Mouse (Mus musculus): ENCODE measurements around the gene Ssr2. TPM values are rescaled to one million over a fixed set of nuclear protein-coding genes. Genes with fewer than 3 reads are reported as not detected.
A peak's percentile ranks its signal among the peaks of the same experiment; 100 is the strongest.

Ssr2 gene
- polyA plus RNA-seq, 1 experiment from 2014 or later: 127 TPM

DNA sequence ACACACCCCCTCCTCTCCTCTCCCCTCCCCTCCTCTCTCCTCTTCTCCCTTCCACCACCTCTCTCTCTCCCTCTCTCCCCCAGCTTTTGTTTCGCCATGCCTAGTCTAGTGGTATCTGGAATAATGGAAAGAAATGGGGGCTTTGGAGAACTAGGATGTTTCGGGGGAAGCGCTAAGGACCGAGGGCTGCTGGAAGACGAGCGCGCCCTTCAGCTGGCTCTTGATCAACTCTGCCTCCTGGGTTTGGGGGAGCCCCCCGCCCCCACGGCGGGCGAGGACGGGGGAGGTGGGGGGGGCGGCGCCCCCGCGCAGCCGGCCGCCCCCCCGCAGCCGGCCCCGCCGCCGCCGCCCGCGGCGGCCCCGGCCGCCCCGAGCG lies 43.4 kb upstream of the Ssr2 start, which contains the start of gene Mex3a:
TSS of gene Mex3a (plus strand) at position 97 of the 376 bp plus-strand sequence.
- Histone ChIP-seq H3K27ac (ENCODE audit: low read depth, low read length) (peak within 1 kb of the TSS; percentile 98), H3K4me1 (ENCODE audit: control insufficient read depth, insufficient read depth, low read length) (peaks cover 60% of the 10 kb centered on the region), H3K27me3 (ENCODE audit: control insufficient read depth, insufficient read depth, low read length) (no peaks in the 10 kb centered on the region), H3K9ac (replicated peaks; ENCODE audit: low read depth, low read length) (peak within 1 kb of the TSS; percentile 99), H3K9me3 (ENCODE audit: control insufficient read depth, low read length) (no peaks in the 10 kb centered on the region), H3K4me2 (ENCODE audit: low read depth, low read length) (peak within 1 kb of the TSS; percentile 77), H3K36me3 (ENCODE audit: control insufficient read depth, insufficient read depth, low read length) (peaks cover 16% of the 10 kb centered on the region), H3K4me3 (ENCODE audit: low read depth, low read length) (peak within 1 kb of the TSS; percentile 96)
- 0% methylated on average over 9 of the region's 31 CpGs for WGBS
- no peak for ATAC-seq (ENCODE audit: low read depth)

DNA sequence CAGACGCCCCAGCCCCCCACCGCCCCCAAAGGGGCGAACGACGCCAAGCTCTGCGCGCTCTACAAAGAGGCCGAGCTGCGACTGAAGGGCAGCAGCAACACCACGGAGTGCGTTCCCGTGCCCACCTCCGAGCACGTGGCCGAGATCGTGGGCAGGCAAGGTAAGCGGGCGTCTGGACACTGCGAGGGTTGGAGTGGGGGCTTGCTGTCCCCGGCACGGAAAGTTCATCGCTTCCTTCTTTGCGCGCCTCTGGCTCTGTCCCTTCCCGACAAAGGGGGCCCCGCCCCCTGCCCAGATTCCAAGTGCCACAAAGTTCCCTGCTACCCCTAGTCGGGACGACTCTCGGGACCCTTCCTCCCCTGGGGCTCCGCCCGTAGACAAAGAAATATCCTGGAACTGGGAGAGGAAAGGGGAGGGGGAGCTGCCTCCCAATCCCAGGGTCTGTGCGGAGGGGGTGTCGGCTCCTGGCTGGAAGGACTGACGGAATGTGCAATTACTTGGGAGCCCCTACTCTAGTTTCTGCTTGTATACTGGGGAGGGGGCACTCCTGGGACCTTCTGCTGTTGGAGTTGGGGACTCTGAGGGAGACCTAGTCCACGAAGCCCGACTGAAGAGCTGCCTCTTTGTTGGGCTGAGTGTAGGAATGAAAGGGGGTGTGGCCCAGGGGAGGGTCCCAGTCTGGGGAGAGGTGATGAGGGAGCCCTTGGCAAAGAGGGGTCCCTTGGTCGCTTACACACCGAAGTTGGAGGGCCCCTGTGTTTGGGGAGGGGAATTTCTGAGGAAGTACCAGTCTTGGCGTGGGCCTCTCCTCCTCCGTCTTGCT lies 42.8 kb upstream of the Ssr2 start:
- Histone ChIP-seq H3K27ac (ENCODE audit: low read depth, low read length) (peak overlapping the region; percentile 98), H3K9ac (replicated peaks; ENCODE audit: low read depth, low read length) (peak overlapping the region; percentile 99), H3K4me1 (ENCODE audit: control insufficient read depth, insufficient read depth, low read length) (peaks cover 60% of the 10 kb centered on the region), H3K4me3 (ENCODE audit: low read depth, low read length) (peak overlapping the region; percentile 96), H3K36me3 (ENCODE audit: control insufficient read depth, insufficient read depth, low read length) (peaks cover 22% of the 10 kb centered on the region), H3K9me3 (ENCODE audit: control insufficient read depth, low read length) (no peaks in the 10 kb centered on the region), H3K4me2 (ENCODE audit: low read depth, low read length) (peak overlapping the region; percentile 77), H3K27me3 (ENCODE audit: control insufficient read depth, insufficient read depth, low read length) (no peaks in the 10 kb centered on the region)
- under 1% methylated on average over 33 of the region's 40 CpGs for WGBS
- ATAC-seq (ENCODE audit: low read depth): peak; percentile 26

DNA sequence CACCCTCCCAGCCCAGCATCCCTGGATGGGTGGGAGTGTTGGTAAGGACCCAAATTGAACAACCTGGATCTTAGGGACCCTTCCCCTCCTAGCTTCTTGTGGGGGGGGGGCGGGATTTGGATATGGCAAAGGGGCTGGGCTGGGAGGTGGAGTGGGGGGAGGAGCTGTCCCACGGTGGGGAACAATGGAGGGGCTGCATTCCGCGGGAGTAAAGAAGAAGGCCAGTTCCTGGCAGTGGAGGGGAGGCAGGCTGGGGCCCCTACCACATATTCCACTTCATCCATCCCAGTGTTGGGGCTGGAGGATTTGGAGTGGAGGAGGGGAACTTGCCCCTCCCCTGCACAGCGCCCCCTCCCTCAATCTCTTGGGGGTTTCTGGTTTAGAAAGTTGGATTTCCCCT lies 42.0 kb upstream of the Ssr2 start:
- no peaks in the 10 kb centered on the region for H3K9me3 ChIP-seq (ENCODE audit: control insufficient read depth, low read length)
- no peaks in the 10 kb centered on the region for H3K27me3 ChIP-seq (ENCODE audit: control insufficient read depth, insufficient read depth, low read length)
- peak; percentile 0; the same call in 1 of the 2 replicates for ATAC-seq (ENCODE audit: low read depth)
- H3K27ac ChIP-seq (ENCODE audit: low read depth, low read length): peak overlapping the region; percentile 98
- peaks cover 62% of the 10 kb centered on the region for H3K4me1 ChIP-seq (ENCODE audit: control insufficient read depth, insufficient read depth, low read length)
- WGBS: 3% methylated on average over 5 of the region's 5 CpGs
- peak overlapping the region; percentile 77 for H3K4me2 ChIP-seq (ENCODE audit: low read depth, low read length)
- H3K4me3 ChIP-seq (ENCODE audit: low read depth, low read length): peak overlapping the region; percentile 96
- H3K36me3 ChIP-seq (ENCODE audit: control insufficient read depth, insufficient read depth, low read length): peaks cover 30% of the 10 kb centered on the region
- H3K9ac ChIP-seq (replicated peaks; ENCODE audit: low read depth, low read length): peak overlapping the region; percentile 99

DNA sequence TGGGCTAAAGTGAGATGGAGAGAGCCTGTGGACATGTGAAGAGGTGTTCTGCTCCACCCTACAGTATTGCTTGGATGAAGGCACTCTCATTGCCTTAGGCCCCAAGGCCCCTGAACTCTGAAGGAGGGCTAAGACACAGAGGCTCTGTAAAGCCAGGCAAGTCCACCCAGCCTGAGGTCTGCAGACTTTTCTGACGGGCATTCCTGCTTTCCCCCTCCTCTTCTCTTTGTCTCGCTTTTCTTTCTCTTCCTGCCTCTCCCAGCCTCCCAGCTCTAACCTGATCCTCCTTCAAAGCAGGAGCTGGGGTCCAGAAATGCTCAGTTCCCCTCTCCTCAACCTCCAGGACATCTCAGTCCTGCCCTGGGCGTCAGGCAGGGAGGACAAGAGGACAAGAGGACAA lies 40.7 kb upstream of the Ssr2 start:
- Histone ChIP-seq H3K27me3 (ENCODE audit: control insufficient read depth, insufficient read depth, low read length) (no peaks in the 10 kb centered on the region), H3K9ac (replicated peaks; ENCODE audit: low read depth, low read length) (peak overlapping the region; percentile 99), H3K4me1 (ENCODE audit: control insufficient read depth, insufficient read depth, low read length) (peaks cover 55% of the 10 kb centered on the region), H3K27ac (ENCODE audit: low read depth, low read length) (no peak overlapping the region), H3K4me2 (ENCODE audit: low read depth, low read length) (peak overlapping the region; percentile 77), H3K9me3 (ENCODE audit: control insufficient read depth, low read length) (no peaks in the 10 kb centered on the region), H3K36me3 (ENCODE audit: control insufficient read depth, insufficient read depth, low read length) (peaks cover 37% of the 10 kb centered on the region), H3K4me3 (ENCODE audit: low read depth, low read length) (peak overlapping the region; percentile 96)
- no peak for ATAC-seq (ENCODE audit: low read depth)
- WGBS: 15% methylated on average over 3 of the region's 3 CpGs

DNA sequence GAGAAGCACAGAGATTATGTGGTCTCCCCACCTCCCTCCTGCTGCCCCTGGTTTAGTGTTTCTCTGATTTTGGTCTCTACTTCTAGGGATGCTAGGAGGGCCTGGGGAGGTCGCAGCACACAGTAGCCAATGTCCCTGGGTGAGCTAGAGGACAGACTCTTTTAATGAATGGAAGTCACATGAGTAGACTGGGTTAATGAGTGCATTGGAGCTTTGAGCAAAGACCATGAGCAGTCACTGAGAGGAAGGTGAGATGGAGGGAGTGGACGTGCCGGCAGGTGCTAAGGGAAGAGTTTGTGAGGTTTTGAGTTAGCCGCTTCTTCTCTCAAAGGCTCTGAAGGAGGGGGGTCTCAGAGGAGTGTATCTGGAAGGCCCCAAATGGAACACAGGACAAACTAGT lies 40.1 kb upstream of the Ssr2 start:
- Histone ChIP-seq H3K4me3 (ENCODE audit: low read depth, low read length) (peak overlapping the region; percentile 96), H3K27me3 (ENCODE audit: control insufficient read depth, insufficient read depth, low read length) (no peaks in the 10 kb centered on the region), H3K27ac (ENCODE audit: low read depth, low read length) (no peak overlapping the region), H3K9ac (replicated peaks; ENCODE audit: low read depth, low read length) (peak overlapping the region; percentile 99), H3K4me2 (ENCODE audit: low read depth, low read length) (peak overlapping the region; percentile 77), H3K9me3 (ENCODE audit: control insufficient read depth, low read length) (no peaks in the 10 kb centered on the region), H3K36me3 (ENCODE audit: control insufficient read depth, insufficient read depth, low read length) (peaks cover 39% of the 10 kb centered on the region), H3K4me1 (ENCODE audit: control insufficient read depth, insufficient read depth, low read length) (peaks cover 50% of the 10 kb centered on the region)
- no peak for ATAC-seq (ENCODE audit: low read depth)
- WGBS: 44% methylated on average over 4 of the region's 4 CpGs

DNA sequence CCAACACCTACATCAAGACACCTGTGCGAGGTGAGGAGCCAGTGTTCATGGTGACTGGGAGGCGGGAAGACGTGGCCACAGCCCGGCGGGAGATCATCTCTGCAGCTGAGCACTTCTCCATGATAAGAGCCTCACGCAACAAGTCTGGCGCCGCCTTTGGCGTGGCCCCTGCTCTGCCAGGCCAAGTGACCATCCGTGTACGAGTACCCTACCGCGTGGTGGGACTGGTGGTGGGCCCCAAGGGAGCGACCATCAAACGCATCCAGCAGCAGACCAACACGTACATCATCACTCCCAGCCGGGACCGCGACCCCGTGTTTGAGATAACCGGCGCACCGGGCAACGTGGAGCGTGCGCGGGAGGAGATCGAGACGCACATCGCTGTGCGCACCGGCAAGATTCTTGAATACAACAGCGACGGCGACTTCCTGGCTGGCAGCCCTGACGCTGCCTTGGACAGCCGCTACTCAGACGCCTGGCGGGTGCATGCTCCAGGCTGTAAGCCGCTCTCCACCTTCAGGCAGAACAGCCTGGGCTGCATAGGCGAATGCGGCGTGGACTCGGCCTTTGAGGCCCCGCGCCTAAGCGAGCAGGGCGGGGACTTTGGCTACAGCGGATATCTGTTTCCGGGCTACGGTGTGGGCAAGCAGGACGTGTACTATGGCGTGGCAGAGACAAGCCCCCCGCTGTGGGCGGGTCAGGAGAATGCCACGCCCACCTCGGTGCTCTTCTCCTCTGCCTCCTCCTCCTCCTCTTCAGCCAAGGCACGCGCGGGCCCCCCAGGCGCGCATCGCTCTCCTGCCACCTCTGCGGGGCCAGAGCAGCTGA lies 39.4 kb upstream of the Ssr2 start:
- no peak for ATAC-seq (ENCODE audit: low read depth)
- Histone ChIP-seq H3K27ac (ENCODE audit: low read depth, low read length) (no peak overlapping the region), H3K9me3 (ENCODE audit: control insufficient read depth, low read length) (no peaks in the 10 kb centered on the region), H3K9ac (replicated peaks; ENCODE audit: low read depth, low read length) (peak overlapping the region; percentile 39; the same call in 1 of the 2 replicates), H3K4me2 (ENCODE audit: low read depth, low read length) (peak overlapping the region; percentile 77), H3K36me3 (ENCODE audit: control insufficient read depth, insufficient read depth, low read length) (peaks cover 43% of the 10 kb centered on the region), H3K4me3 (ENCODE audit: low read depth, low read length) (peak overlapping the region; percentile 96), H3K4me1 (ENCODE audit: control insufficient read depth, insufficient read depth, low read length) (peaks cover 48% of the 10 kb centered on the region), H3K27me3 (ENCODE audit: control insufficient read depth, insufficient read depth, low read length) (no peaks in the 10 kb centered on the region)
- WGBS: 8% methylated on average over 60 of the region's 64 CpGs

DNA sequence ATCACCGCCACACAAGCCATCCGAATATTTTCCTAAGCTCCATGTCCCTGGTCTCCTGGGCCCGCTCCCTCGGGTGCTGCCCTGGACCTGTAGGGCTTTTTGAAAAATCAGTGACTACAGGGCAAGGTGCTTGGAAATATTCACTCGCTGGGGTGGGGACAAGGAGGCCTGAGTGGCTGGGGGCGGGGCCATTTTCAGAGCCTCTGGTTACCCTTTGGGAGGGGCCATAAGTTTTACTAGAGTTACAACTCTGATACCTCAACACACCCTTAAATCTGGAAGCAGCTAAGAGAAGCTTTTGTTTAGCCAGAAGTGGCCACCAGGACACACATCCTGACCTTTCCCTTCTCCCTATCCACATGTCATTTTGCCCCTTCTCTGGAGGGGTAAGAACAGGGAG lies 38.5 kb upstream of the Ssr2 start:
- H3K4me3 ChIP-seq (ENCODE audit: low read depth, low read length): peak overlapping the region; percentile 96
- no peaks in the 10 kb centered on the region for H3K9me3 ChIP-seq (ENCODE audit: control insufficient read depth, low read length)
- H3K27me3 ChIP-seq (ENCODE audit: control insufficient read depth, insufficient read depth, low read length): no peaks in the 10 kb centered on the region
- no peak for ATAC-seq (ENCODE audit: low read depth)
- H3K4me1 ChIP-seq (ENCODE audit: control insufficient read depth, insufficient read depth, low read length): peaks cover 48% of the 10 kb centered on the region
- H3K9ac ChIP-seq (replicated peaks; ENCODE audit: low read depth, low read length): 0 out of 2 replicates have a peak overlapping the region, but pooled peaks have one; percentile 39
- no peak overlapping the region for H3K27ac ChIP-seq (ENCODE audit: low read depth, low read length)
- WGBS: 78% methylated on average over 6 of the region's 6 CpGs
- peaks cover 43% of the 10 kb centered on the region for H3K36me3 ChIP-seq (ENCODE audit: control insufficient read depth, insufficient read depth, low read length)
- H3K4me2 ChIP-seq (ENCODE audit: low read depth, low read length): peak overlapping the region; percentile 77

DNA sequence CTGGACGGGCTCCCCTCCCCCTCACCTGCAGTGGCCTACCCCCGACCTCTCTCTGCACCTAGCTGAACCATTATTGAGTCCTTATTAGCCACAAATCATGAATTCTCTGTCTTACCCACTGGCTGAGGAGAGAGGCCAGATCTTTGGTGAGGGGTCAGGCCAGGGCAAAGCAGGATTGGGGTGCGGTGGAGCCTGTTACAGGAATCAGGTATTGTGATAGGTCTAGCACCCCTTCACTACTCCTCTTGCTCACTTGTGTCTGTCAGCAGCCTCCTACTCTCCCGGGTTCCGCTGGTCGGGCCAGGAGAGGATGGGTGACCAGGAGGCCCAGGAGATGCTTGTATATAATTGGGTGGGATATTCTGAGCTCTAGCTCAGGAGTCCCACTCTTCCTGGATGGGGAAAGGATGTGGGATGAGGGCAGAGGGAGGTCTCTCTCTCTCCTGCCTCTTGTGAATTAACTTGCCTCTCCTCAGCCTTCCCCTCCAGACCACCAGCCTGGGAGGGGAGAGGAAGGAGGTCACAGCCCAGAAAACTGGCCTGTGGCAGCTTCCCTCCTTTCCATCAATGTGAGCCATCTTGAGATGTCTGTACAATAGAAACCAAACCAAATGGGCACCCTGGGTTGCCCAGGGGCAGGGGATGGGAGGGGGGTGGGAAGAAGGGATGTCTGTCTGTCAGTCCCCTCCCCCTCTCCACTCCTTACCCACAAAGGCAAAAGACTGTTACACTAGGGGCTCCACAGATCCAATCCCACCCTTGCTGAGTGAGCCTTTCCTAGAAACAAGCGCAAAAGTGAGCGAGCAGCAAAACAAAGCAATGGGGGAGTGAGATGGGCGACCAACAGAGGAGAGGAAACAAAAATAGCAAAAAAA lies 37.2 kb upstream of the Ssr2 start:
- Histone ChIP-seq H3K4me3 (ENCODE audit: low read depth, low read length) (no peak overlapping the region), H3K4me2 (ENCODE audit: low read depth, low read length) (no peak overlapping the region; the same call in 1 of the 2 replicates), H3K9me3 (ENCODE audit: control insufficient read depth, low read length) (no peaks in the 10 kb centered on the region), H3K4me1 (ENCODE audit: control insufficient read depth, insufficient read depth, low read length) (peaks cover 48% of the 10 kb centered on the region), H3K36me3 (ENCODE audit: control insufficient read depth, insufficient read depth, low read length) (peaks cover 43% of the 10 kb centered on the region), H3K27me3 (ENCODE audit: control insufficient read depth, insufficient read depth, low read length) (no peaks in the 10 kb centered on the region), H3K27ac (ENCODE audit: low read depth, low read length) (peak overlapping the region; percentile 22; the same call in 1 of the 2 replicates), H3K9ac (replicated peaks; ENCODE audit: low read depth, low read length) (0 out of 2 replicates have a peak overlapping the region, but pooled peaks have one; percentile 21)
- WGBS: 35% methylated on average over 9 of the region's 9 CpGs
- no peak for ATAC-seq (ENCODE audit: low read depth)

Data from neural tube, embryonic 14.5 days (tissue).